Mouse (Mus musculus) embryonic facial prominence, embryonic 14.5 days (tissue): Measurements from ENCODE around the gene Agap2. TPM values are rescaled to one million over a fixed set of nuclear protein-coding genes. Genes with fewer than 3 reads are reported as not detected.

Experiments
- ATAC-seq: fragments of 200-750 bp; cut with Nextera tagmentation; 2 replicates; pipeline ENCODE4 v1.8.0; 2017; ENCODE audit warnings: low read depth, moderate number of reproducible peaks, moderate TSS enrichment
- DNase-seq: peaks from one replicate; pipeline ENCODE4 v3.0.0-alpha.2; 2015; ENCODE audit warnings: low spot score
- H3K27ac ChIP-seq: fragments of 300-500 bp; sonication (generic); replicated peaks from 2 replicates; pipeline ENCODE4 v1.5.1; 2014; ENCODE audit warnings: low read depth, mild to moderate bottlenecking, low read length, moderate library complexity
- H3K27me3 ChIP-seq: fragments of 300-500 bp; sonication (generic); replicated peaks from 2 replicates; pipeline ENCODE4 v1.6.1; 2014; ENCODE audit warnings: low read length; ENCODE audit not compliant: control insufficient read depth, insufficient read depth
- H3K36me3 ChIP-seq: fragments of 300-500 bp; sonication (generic); 2 replicates; pipeline ENCODE4 v1.6.1; 2014; ENCODE audit warnings: low read length, mixed read lengths; ENCODE audit not compliant: control insufficient read depth, insufficient read depth
- H3K4me1 ChIP-seq: fragments of 300-500 bp; sonication (generic); 2 replicates; pipeline ENCODE4 v1.6.1; 2014; ENCODE audit warnings: antibody characterized with exemption, low read length; ENCODE audit not compliant: control insufficient read depth, insufficient read depth
- H3K4me2 ChIP-seq: fragments of 300-500 bp; sonication (generic); 2 replicates; pipeline ENCODE4 v1.6.1; 2014; ENCODE audit warnings: low read depth, mild to moderate bottlenecking, low read length, moderate library complexity, mixed read lengths
- H3K4me3 ChIP-seq: fragments of 300-500 bp; sonication (generic); 2 replicates; pipeline ENCODE4 v1.5.1; 2014; ENCODE audit warnings: low read depth, mild to moderate bottlenecking, low read length
- H3K9ac ChIP-seq: fragments of 300-500 bp; sonication (generic); 2 replicates; pipeline ENCODE4 v1.6.1; 2014; ENCODE audit warnings: low read depth, mild to moderate bottlenecking, low read length, moderate library complexity, mixed read lengths
- H3K9me3 ChIP-seq: fragments of 300-500 bp; sonication (generic); 2 replicates; pipeline ENCODE4 v1.6.1; 2016; ENCODE audit warnings: low read length; ENCODE audit not compliant: control insufficient read depth
- WGBS: fragments of 180-500 bp; shearing (Covaris S2); extraction: QIAGEN DNeasy Blood & Tissue Kit; methylation state at CpG from one replicate; pipeline ENCODE4 v1.1.7; 2014; 5-methylcytosine and 5-hydroxymethylcytosine counted together
- polyA plus RNA-seq: library from polyadenylated mRNA; unstranded; fragments of >200 nt; fragmentation: Nextera tagmentation; extraction: Ambion mirVana; gene quantifications from 2 replicates; pipeline ENCODE4 v1.2.1, GENCODE M21; 2014

The Agap2 gene
- 0.45 and 0.72 TPM in 2 replicates for polyA plus RNA-seq

GRCm38 (mm10) chr10:127075080-127075479 lies at the start of gene Agap2:
Gene Agap2 (plus strand): TSS chr10:127075284.
- ATAC-seq (no peak), DNase-seq (no peak)
- 58% methylated on average over 9 of the region's 9 CpGs for WGBS

GRCm38 (mm10) chr10:127030336-127031296 lies 44.5 kb upstream of the Agap2 start, which contains the start of gene Tsfm:
Gene Tsfm (minus strand): TSS chr10:127030840.
- peak; percentile 91 for ATAC-seq
- H3K9me3 ChIP-seq, result no peaks in the 10 kb centered on the region
- H3K9ac ChIP-seq, result peak within 1 kb of the TSS; percentile 81
- DNase-seq, result peak; percentile 94
- peak within 1 kb of the TSS; percentile 42 for H3K27ac ChIP-seq
- H3K27me3 ChIP-seq, result no peaks in the 10 kb centered on the region
- peak within 1 kb of the TSS; percentile 90 for H3K4me2 ChIP-seq
- H3K4me1 ChIP-seq, result no peaks in the 10 kb centered on the region
- H3K4me3 ChIP-seq, result peak within 1 kb of the TSS; percentile 70
- peaks cover 38% of the 10 kb centered on the region for H3K36me3 ChIP-seq
- 7% methylated on average over 44 of the region's 56 CpGs for WGBS

More at GRCm38 (mm10) chr10:127075080-127075479, at the start of gene Agap2:
- Histone ChIP-seq H3K9me3 (no peaks in the 10 kb centered on the region), H3K4me3 (no peak within 1 kb of the TSS), H3K4me1 (peaks cover 12% of the 10 kb centered on the region; the same call in 1 of the 2 replicates), H3K36me3 (no peaks in the 10 kb centered on the region), H3K9ac (no peak within 1 kb of the TSS; the same call in 1 of the 2 replicates), H3K27ac (no peak within 1 kb of the TSS), H3K27me3 (peaks cover 49% of the 10 kb centered on the region), H3K4me2 (no peak within 1 kb of the TSS)

- no peak for ATAC-seq
- 86% methylated on average over 8 of the region's 8 CpGs for WGBS
- Histone ChIP-seq H3K27me3 (no peaks in the 10 kb centered on the region), H3K36me3 (peaks cover 11% of the 10 kb centered on the region; the same call in 1 of the 2 replicates), H3K9me3 (no peaks in the 10 kb centered on the region), H3K27ac (no peak overlapping the region), H3K4me2 (no peak overlapping the region), H3K4me1 (no peaks in the 10 kb centered on the region), H3K4me3 (no peak overlapping the region), H3K9ac (no peak overlapping the region)
- no peak for DNase-seq
Measured at GRCm38 (mm10) chr10:127033301-127033741, 41.8 kb upstream of the Agap2 start.

- Histone ChIP-seq H3K4me2 (no peak overlapping the region), H3K27ac (no peak overlapping the region), H3K4me3 (no peak overlapping the region), H3K9ac (no peak overlapping the region), H3K9me3 (no peaks in the 10 kb centered on the region), H3K4me1 (no peaks in the 10 kb centered on the region; the same call in 1 of the 2 replicates), H3K36me3 (no peaks in the 10 kb centered on the region), H3K27me3 (no peaks in the 10 kb centered on the region)
- DNase-seq, result no peak
- 87% methylated on average over 12 of the region's 12 CpGs for WGBS
- no peak for ATAC-seq
Measured at GRCm38 (mm10) chr10:127036273-127036672, 38.8 kb upstream of the Agap2 start.

- DNase-seq (no peak), ATAC-seq (no peak)
- no peak overlapping the region for H3K4me2 ChIP-seq
- peaks cover 3% of the 10 kb centered on the region for H3K4me1 ChIP-seq
- H3K27ac ChIP-seq, result no peak overlapping the region
- H3K27me3 ChIP-seq, result no peaks in the 10 kb centered on the region
- H3K9ac ChIP-seq, result no peak overlapping the region
- no peaks in the 10 kb centered on the region for H3K9me3 ChIP-seq
- no peaks in the 10 kb centered on the region for H3K36me3 ChIP-seq
- WGBS, result 74% methylated on average over 12 of the region's 12 CpGs
- no peak overlapping the region for H3K4me3 ChIP-seq
Measured at GRCm38 (mm10) chr10:127037641-127038040, 37.4 kb upstream of the Agap2 start.

- DNase-seq, result no peak
- WGBS, result 1% methylated on average over 20 of the region's 20 CpGs
- peak overlapping the region; percentile 78 for H3K27ac ChIP-seq
Measured at GRCm38 (mm10) chr10:127040569-127041214, 34.4 kb upstream of the Agap2 start.

GRCm38 (mm10) chr10:127041274-127041766 lies 33.8 kb upstream of the Agap2 start, which contains the start of the genes Mettl1 and Eef1akmt3:
Gene Mettl1 (plus strand): TSS chr10:127041414.
Gene Eef1akmt3 (minus strand): TSS chr10:127041513.
- Histone ChIP-seq H3K4me2 (peak within 1 kb of the TSS; percentile 81), H3K4me3 (peak within 1 kb of the TSS; percentile 71), H3K4me1 (peaks cover 7% of the 10 kb centered on the region), H3K9me3 (no peaks in the 10 kb centered on the region), H3K9ac (peak within 1 kb of the TSS; percentile 75), H3K27ac (peak within 1 kb of the TSS; percentile 78), H3K27me3 (no peaks in the 10 kb centered on the region), H3K36me3 (peaks cover 6% of the 10 kb centered on the region; the same call in 1 of the 2 replicates)
- WGBS, result 0% methylated on average over 16 of the region's 28 CpGs
- no peak for DNase-seq
- peak; percentile 64 for ATAC-seq

More at GRCm38 (mm10) chr10:127040569-127041214, 34.4 kb upstream of the Agap2 start:
- peak overlapping the region; percentile 81 for H3K4me2 ChIP-seq
- no peaks in the 10 kb centered on the region for H3K27me3 ChIP-seq
- ATAC-seq, result peak; percentile 17; the same call in 1 of the 2 replicates
- H3K4me1 ChIP-seq, result peaks cover 7% of the 10 kb centered on the region
- peak overlapping the region; percentile 71 for H3K4me3 ChIP-seq
- peaks cover 6% of the 10 kb centered on the region; the same call in 1 of the 2 replicates for H3K36me3 ChIP-seq
- no peaks in the 10 kb centered on the region for H3K9me3 ChIP-seq
- H3K9ac ChIP-seq, result peak overlapping the region; percentile 75

- DNase-seq, result peak; percentile 94
- under 1% methylated on average over 44 of the region's 44 CpGs for WGBS
- peak overlapping the region; percentile 75 for H3K9ac ChIP-seq
- peaks cover 6% of the 10 kb centered on the region; the same call in 1 of the 2 replicates for H3K36me3 ChIP-seq
- peak overlapping the region; percentile 81 for H3K4me2 ChIP-seq
- H3K27ac ChIP-seq, result peak overlapping the region; percentile 78
- ATAC-seq, result peak; percentile 90
- peaks cover 7% of the 10 kb centered on the region for H3K4me1 ChIP-seq
- H3K27me3 ChIP-seq, result no peaks in the 10 kb centered on the region
- no peaks in the 10 kb centered on the region for H3K9me3 ChIP-seq
- H3K4me3 ChIP-seq, result peak overlapping the region; percentile 71
Measured at GRCm38 (mm10) chr10:127041774-127042338, 33.2 kb upstream of the Agap2 start.
